Mouse (Mus musculus) midbrain, embryonic 15.5 days (tissue): ENCODE results near the gene BC048679. TPM values are rescaled to one million over a fixed set of nuclear protein-coding genes. Genes with fewer than 3 reads are reported as not detected.

ENCODE experiments used
- ATAC-seq: fragments of 200-750 bp; cut with Nextera tagmentation; replicated peaks from 2 replicates; pipeline ENCODE4 v1.8.0; 2017; ENCODE audit warnings: moderate TSS enrichment
- H3K27ac ChIP-seq: fragments of 300-500 bp; sonication (generic); 2 replicates; pipeline ENCODE4 v1.5.1; 2015; ENCODE audit warnings: mild to moderate bottlenecking, inconsistent platforms
- H3K27me3 ChIP-seq: fragments of 300-500 bp; sonication (generic); replicated peaks from 2 replicates; pipeline ENCODE4 v1.6.1; 2015; ENCODE audit warnings: inconsistent platforms
- H3K36me3 ChIP-seq: fragments of 300-500 bp; sonication (generic); replicated peaks from 2 replicates; pipeline ENCODE4 v1.6.1; 2015; ENCODE audit warnings: inconsistent platforms
- H3K4me1 ChIP-seq: fragments of 300-500 bp; sonication (generic); 2 replicates; pipeline ENCODE4 v1.6.1; 2015; ENCODE audit warnings: inconsistent platforms
- H3K4me2 ChIP-seq: fragments of 300-500 bp; sonication (generic); 2 replicates; pipeline ENCODE4 v1.6.1; 2015; ENCODE audit warnings: inconsistent platforms, mild to moderate bottlenecking, moderate library complexity
- H3K4me3 ChIP-seq: fragments of 300-500 bp; sonication (generic); 2 replicates; pipeline ENCODE4 v1.5.1; 2015; ENCODE audit warnings: mild to moderate bottlenecking, inconsistent platforms
- H3K9ac ChIP-seq: fragments of 300-500 bp; sonication (generic); 2 replicates; pipeline ENCODE4 v1.6.1; 2015; ENCODE audit warnings: mild to moderate bottlenecking, inconsistent platforms
- H3K9me3 ChIP-seq: fragments of 300-500 bp; sonication (generic); 2 replicates; pipeline ENCODE4 v1.6.1; 2016; ENCODE audit warnings: inconsistent platforms
- WGBS: fragments of 180-500 bp; shearing (Covaris S2); methylation state at CpG from one replicate; pipeline ENCODE4 v1.1.7; 2015; ENCODE audit warnings: mixed read lengths; 5-methylcytosine and 5-hydroxymethylcytosine counted together
- microRNA counts: library from miRNA; unstranded; fragments of <30 nt; microRNA quantifications from one replicate; lab custom pipeline; 2016
- polyA plus RNA-seq: library from polyadenylated mRNA; unstranded; fragments of >200 nt; fragmentation: Nextera tagmentation; extraction: Ambion mirVana; gene quantifications from 2 replicates; pipeline ENCODE4 v1.2.1, GENCODE M21; 2015

Gene BC048679
- polyA plus RNA-seq, 1 experiment from 2014 or later, result not detected

- no peak for ATAC-seq
- 7% methylated on average over 4 of the region's 4 CpGs for WGBS
- no peak overlapping the region for H3K4me3 ChIP-seq
- H3K4me2 ChIP-seq, result no peak overlapping the region
- no peak overlapping the region for H3K27ac ChIP-seq
- no peaks in the 10 kb centered on the region for H3K4me1 ChIP-seq
- H3K27me3 ChIP-seq, result no peaks in the 10 kb centered on the region
- H3K9ac ChIP-seq, result no peak overlapping the region
- H3K36me3 ChIP-seq, result peaks cover 53% of the 10 kb centered on the region
- no peaks in the 10 kb centered on the region for H3K9me3 ChIP-seq
Observed at GRCm38 (mm10) chr7:81464116-81464515, 34.0 kb downstream of the BC048679 start.

GRCm38 (mm10) chr7:81462815-81463214 is 35.3 kb downstream of the BC048679 start:
- no peaks in the 10 kb centered on the region for H3K4me1 ChIP-seq
- no peaks in the 10 kb centered on the region for H3K9me3 ChIP-seq
- no peak for ATAC-seq
- peaks cover 53% of the 10 kb centered on the region for H3K36me3 ChIP-seq
- H3K9ac ChIP-seq, result no peak overlapping the region
- 73% methylated on average over 3 of the region's 3 CpGs for WGBS
- no peaks in the 10 kb centered on the region for H3K27me3 ChIP-seq
- no peak overlapping the region for H3K4me2 ChIP-seq
- no peak overlapping the region for H3K27ac ChIP-seq
- no peak overlapping the region for H3K4me3 ChIP-seq

GRCm38 (mm10) chr7:81455155-81455651 is 42.9 kb downstream of the BC048679 start, which contains the start of gene Cpeb1:
Gene Cpeb1 (minus strand): TSS chr7:81455465.
- Histone ChIP-seq H3K4me3 (peak within 1 kb of the TSS; percentile 50), H3K9ac (peak within 1 kb of the TSS; percentile 46), H3K4me1 (peaks cover 27% of the 10 kb centered on the region), H3K36me3 (peaks cover 2% of the 10 kb centered on the region; the same call in 1 of the 2 replicates), H3K4me2 (peak within 1 kb of the TSS; percentile 96), H3K27me3 (peaks cover 56% of the 10 kb centered on the region), H3K9me3 (no peaks in the 10 kb centered on the region), H3K27ac (no peak within 1 kb of the TSS)
- WGBS, result under 1% methylated on average over 28 of the region's 28 CpGs
- ATAC-seq, result peak; percentile 76

GRCm38 (mm10) chr7:81454331-81455039 is 43.6 kb downstream of the BC048679 start:
- under 1% methylated on average over 75 of the region's 87 CpGs for WGBS
- Histone ChIP-seq H3K9me3 (no peaks in the 10 kb centered on the region), H3K4me1 (peaks cover 27% of the 10 kb centered on the region), H3K4me3 (peak overlapping the region; percentile 50), H3K36me3 (no peaks in the 10 kb centered on the region), H3K27ac (no peak overlapping the region), H3K9ac (peak overlapping the region; percentile 46), H3K27me3 (peaks cover 58% of the 10 kb centered on the region), H3K4me2 (peak overlapping the region; percentile 96)
- peak; percentile 60 for ATAC-seq

- peaks cover 59% of the 10 kb centered on the region for H3K27me3 ChIP-seq
- no peaks in the 10 kb centered on the region for H3K36me3 ChIP-seq
- H3K27ac ChIP-seq, result no peak overlapping the region
- WGBS, result 2% methylated on average over 82 of the region's 84 CpGs
- H3K9me3 ChIP-seq, result no peaks in the 10 kb centered on the region
- H3K4me1 ChIP-seq, result peaks cover 27% of the 10 kb centered on the region
- peak; percentile 45 for ATAC-seq
- H3K4me2 ChIP-seq, result peak overlapping the region; percentile 96
- H3K9ac ChIP-seq, result 0 out of 2 replicates have a peak overlapping the region, but pooled peaks have one; percentile 46
- H3K4me3 ChIP-seq, result peak overlapping the region; percentile 50
Observed at GRCm38 (mm10) chr7:81453443-81454274, 44.4 kb downstream of the BC048679 start.

GRCm38 (mm10) chr7:81452971-81453441 is 45.1 kb downstream of the BC048679 start:
- Histone ChIP-seq H3K9ac (0 out of 2 replicates have a peak overlapping the region, but pooled peaks have one; percentile 4), H3K27me3 (peaks cover 59% of the 10 kb centered on the region)
- 2% methylated on average over 21 of the region's 21 CpGs for WGBS

More at GRCm38 (mm10) chr7:81452971-81453441, 45.1 kb downstream of the BC048679 start:
- peak; percentile 37 for ATAC-seq
- no peak overlapping the region for H3K27ac ChIP-seq
- peaks cover 27% of the 10 kb centered on the region for H3K4me1 ChIP-seq
- H3K4me2 ChIP-seq, result peak overlapping the region; percentile 96
- peak overlapping the region; percentile 50 for H3K4me3 ChIP-seq
- H3K36me3 ChIP-seq, result no peaks in the 10 kb centered on the region
- no peaks in the 10 kb centered on the region for H3K9me3 ChIP-seq

MicroRNAs within 50 kb of the gene (microRNA counts, 519-probe panel; counts per million panel counts)
- microRNA mmu-miR-1839-3p (lab: Ali Mortazavi, UCI) (not detected), microRNA mmu-miR-1839-5p (lab: Ali Mortazavi, UCI) (2,746 counts per million, percentile 59 among the panel's probes with 10 or more counts)

Other genes with a start within 250 kb of the BC048679 start
- 648 and 653 TPM in 2 replicates for gene Rps17, start 153.0 kb downstream of the BC048679 start, polyA plus RNA-seq
- gene Cpeb1, start 42.8 kb downstream of the BC048679 start, polyA plus RNA-seq, result 4.0 and 5.1 TPM in 2 replicates
- 155 and 162 TPM in 2 replicates for gene Ap3b2, start 4.4 kb downstream of the BC048679 start, polyA plus RNA-seq
- 0.17 and 0.29 TPM in 2 replicates for gene Fsd2, start 68.7 kb upstream of the BC048679 start, polyA plus RNA-seq
- 6.0 and 6.9 TPM in 2 replicates for gene Whamm, start 73.0 kb upstream of the BC048679 start, polyA plus RNA-seq
- 21.8 and 24.6 TPM in 2 replicates for gene Homer2, start 209.2 kb upstream of the BC048679 start, polyA plus RNA-seq